ENCODE assay signal across 12 mouse cellular contexts in genomic region chr12:108536461-108536860, GRCm38 (mm10). TPM values are rescaled to one million over a fixed set of nuclear protein-coding genes. Genes with fewer than 3 reads are reported as not detected.
A peak's percentile ranks its signal among the peaks of the same experiment; 100 is the strongest.
DNase-seq lines count a peak whose midpoint lies in the region; ATAC-seq and TF ChIP-seq lines count a peak whose summit lies in the region.
"Had no signal": no experiment of that assay in that cellular context is flagged by ENCODE, and none has a peak within 500 bp of the region (broad histone marks: within the 10 kb centered on the region; RNA-seq: fewer than 3 reads in every experiment).

No protein-coding gene starts in this region.

- DNase-seq in cerebellum, adult 2 months = no peak
- no peak for DNase-seq in cerebellum, adult 9-11 months
- DNase-seq in lung, adult 2 months = no peak
- no peak for DNase-seq in lung, postnatal 14 days
- DNase-seq in ZHBTc4 (ENCODE audit: low read depth, low spot score) = peak; percentile 88
- no peak for DNase-seq in urinary bladder, postnatal 14 days (ENCODE audit: low spot score)

- H3K9ac ChIP-seq in heart, embryonic 11.5 days (ENCODE audit: low read depth, low read length) = no peak overlapping the region
- H3K9ac ChIP-seq: heart, embryonic 12.5 days; kidney, embryonic 15.5 days; limb, embryonic 13.5 days had no signal

- no peak overlapping the region for H3K4me3 ChIP-seq in cerebellum, adult 2 months (replicated peaks; ENCODE audit: insufficient read depth, low read depth, low read length)
- H3K4me3 ChIP-seq in lung, adult 2 months (replicated peaks; ENCODE audit: extremely low read depth, low read depth, low read length) = no peak overlapping the region
- no peak overlapping the region for H3K4me3 ChIP-seq in olfactory bulb, adult 2 months (ENCODE audit: insufficient read depth, low read depth, low read length)
- H3K4me3 ChIP-seq in heart, embryonic 11.5 days (ENCODE audit: low read depth, low read length) = no peak overlapping the region
- H3K4me3 ChIP-seq: erythroblast, embryonic 14.5 days; heart, embryonic 12.5 days; kidney, embryonic 15.5 days; limb, embryonic 13.5 days had no signal

- ATAC-seq in heart, embryonic 11.5 days (replicated peaks; ENCODE audit: insufficient number of reproducible peaks, low FRiP score, low TSS enrichment) = no peak

- H3K27ac ChIP-seq in cerebellum, adult 2 months (ENCODE audit: insufficient read depth, low read length) = no peak overlapping the region
- H3K27ac ChIP-seq in olfactory bulb, adult 2 months (ENCODE audit: insufficient read depth, low read depth, low read length) = no peak overlapping the region
- no peak overlapping the region for H3K27ac ChIP-seq in heart, embryonic 11.5 days (ENCODE audit: low read depth, low read length)
- H3K27ac ChIP-seq: kidney, embryonic 15.5 days; limb, embryonic 13.5 days had no signal

- no peaks in the 10 kb centered on the region for H3K4me1 ChIP-seq in cerebellum, adult 2 months (ENCODE audit: control insufficient read depth, insufficient read depth, low read length)
- H3K4me1 ChIP-seq in lung, adult 2 months (ENCODE audit: control insufficient read depth, insufficient read depth, low read length) = no peaks in the 10 kb centered on the region
- H3K4me1 ChIP-seq in olfactory bulb, adult 2 months (ENCODE audit: control insufficient read depth, insufficient read depth, low read length) = no peaks in the 10 kb centered on the region
- H3K4me1 ChIP-seq in heart, embryonic 11.5 days (ENCODE audit: control insufficient read depth, insufficient read depth, low read length) = no peaks in the 10 kb centered on the region
- H3K4me1 ChIP-seq: heart, embryonic 12.5 days; limb, embryonic 13.5 days had no signal

- no peak overlapping the region for H3K4me2 ChIP-seq in heart, embryonic 11.5 days
- H3K4me2 ChIP-seq: heart, embryonic 12.5 days; kidney, embryonic 15.5 days; limb, embryonic 13.5 days had no signal

- peak; percentile 53; the same call in 1 of the 2 replicates for TF ChIP-seq CTCF in cerebellum, adult 2 months (IDR thresholded peaks at IDR 0.05; ENCODE audit: borderline replicate concordance, insufficient read depth, low read depth, low read length)
- peak; percentile 40 for TF ChIP-seq CTCF in lung, adult 2 months (IDR thresholded peaks at IDR 0.05; ENCODE audit: insufficient read depth, low read length)
- TF ChIP-seq CTCF in olfactory bulb, adult 2 months (IDR thresholded peaks at IDR 0.05; ENCODE audit: insufficient read depth, low read depth, low read length) = peak; percentile 67; the same call in 1 of the 2 replicates

- TF ChIP-seq POLR2A in cerebellum, adult 2 months (IDR thresholded peaks at IDR 0.05; ENCODE audit: borderline replicate concordance, insufficient read depth, low read length) = no peak
- no peak for TF ChIP-seq POLR2A in lung, adult 2 months (IDR thresholded peaks at IDR 0.05; ENCODE audit: borderline replicate concordance, extremely low read depth, low read depth, low read length)
- no peak for TF ChIP-seq POLR2A in olfactory bulb, adult 2 months (IDR thresholded peaks at IDR 0.05; ENCODE audit: insufficient read depth, low read depth, low read length)

- H3K36me3 ChIP-seq in heart, embryonic 11.5 days (ENCODE audit: control insufficient read depth, insufficient read depth, low read length) = 0 out of 2 replicates have a peak, but pooled peaks cover 5% of the 10 kb centered on the region

- no peaks in the 10 kb centered on the region for H3K27me3 ChIP-seq in cerebellum, adult 2 months (ENCODE audit: control insufficient read depth, insufficient read depth, low read length)
- no peaks in the 10 kb centered on the region for H3K27me3 ChIP-seq in heart, embryonic 11.5 days (ENCODE audit: control insufficient read depth, insufficient read depth, low read length)
- H3K27me3 ChIP-seq: heart, embryonic 12.5 days; kidney, embryonic 15.5 days; limb, embryonic 13.5 days had no signal

- WGBS in cerebellum, adult 2 months = 70% methylated on average over 10 of the region's 10 CpGs
- 68% methylated on average over 10 of the region's 10 CpGs for WGBS in lung, adult 2 months
- 74% methylated on average over 10 of the region's 10 CpGs for WGBS in olfactory bulb, adult 2 months
- WGBS in heart, embryonic 11.5 days (ENCODE audit: insufficient replicate concordance) = 61% methylated on average over 10 of the region's 10 CpGs

- no peaks in the 10 kb centered on the region for H3K9me3 ChIP-seq in heart, embryonic 11.5 days (replicated peaks; ENCODE audit: control insufficient read depth, low read length)
- H3K9me3 ChIP-seq: kidney, embryonic 15.5 days; limb, embryonic 13.5 days had no signal

RNA-seq across cellular contexts. Expression of gene Evl, which starts 18.1 kb away (rescaled TPM):
- polyA plus RNA-seq in cerebellum, adult 2 months (2012; rRNA removed) = 110 and 118 TPM in 2 replicates
- 51.2 and 65.6 TPM in 2 replicates for polyA plus RNA-seq in lung, adult 2 months (2012; rRNA removed)
- polyA plus RNA-seq in olfactory bulb, adult 2 months (2012; ENCODE audit: insufficient read depth, insufficient read length, low replicate concordance, missing spikeins) = not detected in 2 replicates
- 49.9 and 51.0 TPM in 2 replicates for polyA plus RNA-seq in heart, embryonic 11.5 days (2014; fragmentation: Nextera tagmentation; extraction: Ambion mirVana)
